Mouse (Mus musculus): Measurements from ENCODE around the gene Nup214. TPM values are rescaled to one million over a fixed set of nuclear protein-coding genes. Genes with fewer than 3 reads are reported as not detected.

The Nup214 gene
- total RNA-seq, 2 experiments from 2014 or later: 18.6 to 21.4 TPM

- DNase-seq: peak; percentile 71
These were observed 71.1 kb downstream of the Nup214 start for GRCm38 (mm10) chr2:32045375-32045774.

DNA sequence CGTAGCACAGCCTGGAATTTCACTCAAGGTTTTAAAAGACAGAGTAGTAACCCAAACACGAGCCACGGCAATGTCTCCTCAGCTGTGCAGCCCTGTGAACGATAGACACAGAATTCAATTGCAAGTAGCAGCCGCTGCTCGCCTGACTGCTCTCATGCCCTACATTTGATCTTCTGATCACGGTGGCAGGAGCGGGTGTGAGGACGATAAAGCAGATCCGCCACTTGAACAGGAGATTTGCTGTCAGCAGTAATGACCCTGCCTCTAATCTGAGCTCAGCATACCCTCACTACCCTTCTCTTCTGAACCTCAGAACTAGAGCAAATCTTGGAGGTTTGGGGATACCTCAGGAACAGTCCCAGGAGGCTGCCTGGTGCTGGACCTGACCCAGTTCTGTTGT is 71.8 kb downstream of the Nup214 start:
- no peak for DNase-seq

DNA sequence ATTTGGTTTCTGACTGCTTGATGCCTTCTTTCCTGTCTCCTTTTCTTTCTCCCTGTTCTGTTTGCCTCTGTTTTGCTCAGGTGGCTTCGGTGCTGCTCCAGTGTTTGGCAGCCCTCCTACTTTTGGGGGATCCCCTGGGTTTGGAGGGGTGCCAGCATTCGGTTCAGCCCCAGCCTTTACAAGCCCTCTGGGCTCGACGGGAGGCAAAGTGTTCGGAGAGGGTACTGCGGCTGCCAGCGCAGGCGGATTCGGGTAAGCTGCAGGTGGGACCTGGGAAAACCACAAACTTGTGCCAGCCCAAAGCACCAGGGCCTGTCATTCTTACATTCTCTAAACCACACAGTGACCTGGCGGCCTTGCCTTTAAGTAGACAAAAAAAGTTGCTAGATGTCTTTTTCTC is 73.1 kb downstream of the Nup214 start:
- no peak for DNase-seq

- no peak for DNase-seq
These were observed 77.6 kb downstream of the Nup214 start for GRCm38 (mm10) chr2:32051791-32052190.

DNA sequence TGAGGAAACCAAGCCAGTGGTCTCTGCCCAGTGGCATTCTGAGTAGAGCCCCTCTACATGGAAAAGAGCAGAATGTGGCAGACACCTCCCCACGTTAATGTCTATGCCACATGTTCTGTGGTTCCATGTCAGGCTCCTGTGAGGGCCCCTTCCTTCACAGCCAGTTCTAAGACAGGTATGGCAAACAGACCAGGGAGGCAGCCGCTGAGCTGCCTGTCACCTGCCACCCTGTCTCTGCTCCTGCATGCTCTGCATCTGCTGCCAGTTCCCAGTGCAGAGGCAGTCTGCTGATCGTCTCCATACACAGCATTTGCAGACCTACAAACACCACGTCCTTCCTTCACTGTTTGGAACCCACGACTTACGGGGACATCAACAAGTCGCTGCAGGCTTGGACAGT is 78.2 kb downstream of the Nup214 start:
- no peak for DNase-seq

DNA sequence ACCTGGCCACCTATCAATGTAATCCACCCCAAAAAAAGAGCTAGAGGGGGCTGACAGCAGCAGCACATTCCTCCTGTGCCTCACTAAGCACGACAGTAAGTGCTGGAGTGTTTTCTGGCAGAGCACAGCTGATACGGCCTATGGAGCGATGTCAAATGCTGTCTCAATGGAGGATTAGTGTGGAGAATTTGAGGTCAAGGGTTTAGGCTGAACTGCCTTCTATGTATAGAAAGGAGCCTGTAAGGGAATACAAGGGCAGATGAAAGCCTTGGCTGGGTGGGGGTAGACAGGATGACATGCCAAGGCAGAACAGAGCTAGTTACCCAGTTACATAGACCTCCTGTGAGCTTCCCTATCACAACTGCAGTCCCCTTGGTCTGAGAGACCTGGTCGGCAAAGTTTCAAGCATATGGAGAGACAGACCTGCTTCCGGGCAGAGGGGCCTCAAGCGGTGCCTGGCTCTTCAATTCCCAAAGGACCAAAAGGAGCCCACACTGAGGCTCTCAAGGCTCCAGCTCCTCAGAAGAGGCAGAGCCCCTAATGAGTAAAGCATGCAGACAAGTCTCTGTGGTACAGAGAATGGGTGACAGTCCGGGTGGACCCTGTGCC is 81.2 kb downstream of the Nup214 start:
- DNase-seq: no peak

DNA sequence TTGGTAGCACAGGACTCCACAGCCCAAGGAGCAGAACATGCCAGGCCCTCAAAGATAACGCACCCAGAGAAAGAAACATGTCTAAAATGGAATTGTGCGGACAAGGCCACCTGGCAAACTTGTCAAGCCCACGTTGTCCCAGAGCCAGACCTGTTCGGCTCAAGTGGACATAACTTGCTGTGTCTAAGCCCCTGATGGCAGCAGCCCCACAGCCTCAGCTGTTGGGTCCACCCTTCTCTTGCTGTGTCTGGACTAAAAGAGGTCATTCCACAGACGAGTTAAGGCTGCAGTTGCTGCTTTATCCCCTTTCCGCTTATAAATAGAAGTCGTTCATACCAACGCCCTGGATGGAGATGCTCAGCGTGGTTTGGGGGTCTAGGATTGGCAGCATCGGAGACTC is 82.3 kb downstream of the Nup214 start:
- no peak for DNase-seq

DNA sequence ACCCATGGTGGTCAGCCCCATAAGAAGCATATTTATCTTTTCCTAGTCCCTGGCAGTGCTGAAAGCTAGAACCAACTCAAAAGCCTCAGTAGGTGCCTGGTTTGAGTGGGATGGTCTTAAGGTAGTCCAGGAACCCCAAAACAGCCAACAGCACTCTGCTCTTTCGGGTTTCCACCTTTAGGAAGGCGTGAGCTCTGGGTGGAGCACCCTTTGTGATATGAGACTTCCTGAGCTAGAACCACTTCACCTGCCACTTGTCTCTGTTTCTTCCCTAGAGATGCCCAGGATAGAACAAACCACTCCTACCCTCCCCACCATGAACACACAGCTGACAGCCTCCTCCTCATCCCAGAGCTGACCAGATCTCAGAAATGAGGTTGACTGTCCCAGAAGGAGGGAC is 83.1 kb downstream of the Nup214 start:
- no peak for DNase-seq

DNA sequence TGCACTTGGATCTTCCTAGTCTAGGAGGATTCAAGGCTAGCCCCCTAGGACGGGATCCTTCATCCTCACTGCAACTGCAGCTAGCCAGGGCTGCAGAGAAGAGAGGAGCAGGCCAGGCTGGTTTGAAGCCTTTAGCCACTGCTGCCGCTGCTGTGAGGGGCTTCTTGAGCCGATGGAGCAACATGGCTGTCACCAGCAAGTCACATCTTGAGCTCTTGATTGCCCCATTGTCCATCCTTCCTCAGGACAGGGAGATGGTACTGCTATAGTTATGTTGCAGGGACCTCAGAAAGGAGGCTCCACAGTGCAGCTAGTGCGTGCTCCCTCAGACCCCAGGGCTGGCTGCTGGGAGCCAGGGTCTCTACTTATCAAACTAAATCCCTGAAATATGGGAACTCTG is 83.6 kb downstream of the Nup214 start:
- no peak for DNase-seq

DNA sequence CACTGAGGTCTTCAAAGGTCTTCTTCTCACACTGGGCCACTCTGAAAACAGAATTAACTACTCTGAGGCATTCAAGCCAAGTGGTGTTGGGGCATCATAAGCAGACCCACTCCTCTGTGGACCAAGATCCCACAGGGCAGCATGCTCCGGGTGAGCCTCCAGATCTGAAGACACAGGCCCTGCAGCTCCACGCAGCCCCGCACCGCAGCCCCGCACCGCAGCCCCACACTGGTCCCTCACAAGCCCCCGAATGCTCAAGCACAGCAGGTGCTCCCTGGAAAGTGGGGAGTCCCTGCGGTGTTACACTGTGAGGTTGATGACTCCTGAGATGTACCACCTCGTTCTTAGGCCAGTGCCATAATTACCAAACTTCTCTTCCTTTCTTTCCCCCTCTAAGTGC is 84.0 kb downstream of the Nup214 start:
- DNase-seq: no peak

DNA sequence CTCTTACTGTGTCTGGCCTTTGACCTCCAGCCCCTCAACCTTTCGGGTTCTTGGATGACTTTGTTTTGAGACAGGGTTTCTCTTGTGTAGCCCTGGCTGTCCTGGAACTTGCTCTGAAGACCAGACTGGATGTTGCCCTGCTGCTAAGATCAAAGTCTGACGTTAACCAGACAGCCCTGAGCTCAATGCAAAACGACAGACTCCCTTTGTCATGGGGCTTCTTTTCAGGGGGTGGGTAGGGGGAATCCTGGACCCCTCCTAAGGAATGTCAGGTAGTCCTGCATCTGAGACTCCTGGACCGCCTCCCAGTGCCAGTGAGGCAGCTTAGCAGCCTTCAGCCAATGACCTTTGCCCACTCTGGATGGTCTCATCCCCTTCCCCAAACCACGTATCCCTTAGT is 84.5 kb downstream of the Nup214 start:
- DNase-seq: no peak

DNA sequence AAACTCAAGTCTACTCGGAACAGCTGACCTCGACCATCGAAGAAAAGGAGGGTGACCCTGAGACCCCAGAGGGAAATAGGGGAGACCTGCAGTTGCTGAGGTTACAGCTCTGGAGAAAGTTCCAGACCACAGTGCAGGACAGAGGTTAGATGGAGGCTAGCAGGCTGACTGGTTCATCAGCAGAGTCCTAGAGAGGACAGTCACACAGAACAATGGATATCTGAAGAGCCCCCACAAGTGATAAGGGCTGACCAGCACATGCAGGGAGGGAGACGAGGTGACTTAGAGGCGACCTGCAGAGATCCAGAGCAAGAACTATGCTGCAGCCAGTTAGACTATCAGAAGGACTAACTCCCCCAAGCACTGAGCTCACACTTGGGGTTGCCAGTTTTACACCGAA is 85.4 kb downstream of the Nup214 start:
- no peak for DNase-seq

GRCm38 (mm10) chr2:32060228-32060805 is 86.1 kb downstream of the Nup214 start:
- DNase-seq: no peak

- DNase-seq: no peak
These were observed 87.0 kb downstream of the Nup214 start for GRCm38 (mm10) chr2:32061189-32061588.

DNA sequence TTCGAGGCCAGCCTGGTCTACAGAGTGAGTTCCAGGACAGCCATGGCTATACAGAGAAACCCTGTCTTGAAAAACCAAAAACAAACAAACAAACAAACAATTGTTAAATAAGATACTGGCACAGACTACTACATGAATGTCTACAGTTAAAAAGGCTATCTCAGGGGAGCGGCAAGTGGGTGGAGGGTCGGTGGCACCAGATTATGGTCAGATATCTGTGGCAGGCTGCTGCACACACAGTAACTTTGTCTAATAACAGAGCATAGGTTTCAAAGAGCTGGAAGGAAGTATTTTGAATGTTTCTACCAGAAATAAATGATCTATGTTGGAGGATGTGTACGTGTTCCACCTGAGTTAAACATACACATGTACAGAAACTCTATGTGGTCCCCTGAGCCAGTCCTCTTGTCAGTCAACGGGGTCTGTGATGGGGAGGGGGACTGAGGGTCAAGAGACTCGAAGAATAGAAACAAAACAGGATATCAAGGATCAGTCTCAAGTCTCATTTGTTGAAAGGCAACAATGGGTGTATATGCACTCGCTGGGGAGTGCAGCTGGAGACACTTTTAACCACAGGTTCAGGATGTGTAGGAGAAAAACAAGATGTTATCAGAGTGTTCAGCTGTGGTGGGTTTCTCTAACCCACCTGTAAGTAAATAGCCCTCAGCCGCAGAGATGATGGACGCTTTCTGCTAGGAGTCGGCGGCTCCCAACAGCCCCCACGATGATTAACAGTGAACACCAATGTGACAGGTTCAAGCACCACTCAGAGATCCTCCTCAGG is 87.7 kb downstream of the Nup214 start:
- no peak for DNase-seq

- DNase-seq: no peak
These were observed 88.6 kb downstream of the Nup214 start for GRCm38 (mm10) chr2:32062626-32063410.

- DNase-seq: no peak
These were observed 89.4 kb downstream of the Nup214 start for GRCm38 (mm10) chr2:32063451-32064151.

DNA sequence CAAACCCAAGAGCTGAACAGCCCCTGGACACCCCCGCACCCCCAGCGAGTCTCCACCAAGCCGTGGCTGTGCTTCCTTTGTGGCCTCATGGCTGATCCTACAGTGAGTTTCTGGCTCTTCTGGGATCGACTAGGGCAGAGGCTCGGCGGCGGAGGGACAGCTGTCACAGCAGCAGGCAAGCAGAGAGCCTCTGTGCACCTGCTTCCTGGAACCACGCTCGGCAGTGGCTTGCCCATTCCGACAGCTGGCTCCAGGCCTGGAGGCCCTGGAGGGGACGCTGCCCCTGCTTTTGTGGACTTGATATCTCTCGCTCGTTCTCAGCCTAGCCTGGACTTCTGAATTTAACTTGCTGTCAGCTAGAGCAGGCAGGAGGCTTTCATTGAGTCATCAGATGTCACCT is 90.7 kb downstream of the Nup214 start:
- DNase-seq: peak; percentile 56

DNA sequence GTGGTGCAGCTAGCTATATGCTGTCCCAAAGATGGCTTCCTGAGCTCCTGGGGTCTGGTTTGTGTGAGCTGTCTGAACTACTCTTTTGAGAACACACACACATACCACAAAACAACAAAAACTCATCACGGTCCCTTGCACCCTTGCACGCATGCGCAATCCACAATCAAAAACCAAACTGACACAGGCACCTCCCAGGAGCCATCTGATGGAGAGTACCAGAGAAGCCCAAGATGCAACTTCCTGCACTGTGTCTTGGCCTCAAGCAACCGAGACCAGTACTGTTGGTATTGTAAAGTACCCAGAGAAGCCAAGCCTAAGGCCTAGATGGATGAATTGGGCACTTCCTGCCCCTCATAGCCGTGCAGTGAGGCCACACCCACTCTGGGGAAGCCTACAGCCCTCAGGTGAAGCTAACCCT is 91.1 kb downstream of the Nup214 start:
- no peak for DNase-seq

DNA sequence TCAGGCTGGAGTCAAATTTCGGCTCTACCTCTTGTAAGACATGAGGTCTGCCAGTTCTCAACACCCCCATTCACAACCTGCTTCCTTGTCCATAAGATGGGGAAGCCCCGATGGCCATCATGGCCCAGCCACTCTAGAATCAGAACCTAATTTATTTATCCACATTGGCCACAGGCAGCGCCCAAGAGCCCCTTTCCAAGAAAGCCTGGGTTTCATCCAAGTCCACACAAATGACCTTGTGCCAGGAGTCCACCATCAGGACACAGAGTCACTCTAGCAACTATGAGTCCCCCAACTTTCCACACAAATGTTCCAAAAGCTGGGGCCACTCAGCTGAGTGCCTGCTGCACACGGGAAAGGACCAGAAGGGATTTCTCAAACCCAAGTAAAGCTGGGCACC is 91.8 kb downstream of the Nup214 start:
- DNase-seq: no peak

DNA sequence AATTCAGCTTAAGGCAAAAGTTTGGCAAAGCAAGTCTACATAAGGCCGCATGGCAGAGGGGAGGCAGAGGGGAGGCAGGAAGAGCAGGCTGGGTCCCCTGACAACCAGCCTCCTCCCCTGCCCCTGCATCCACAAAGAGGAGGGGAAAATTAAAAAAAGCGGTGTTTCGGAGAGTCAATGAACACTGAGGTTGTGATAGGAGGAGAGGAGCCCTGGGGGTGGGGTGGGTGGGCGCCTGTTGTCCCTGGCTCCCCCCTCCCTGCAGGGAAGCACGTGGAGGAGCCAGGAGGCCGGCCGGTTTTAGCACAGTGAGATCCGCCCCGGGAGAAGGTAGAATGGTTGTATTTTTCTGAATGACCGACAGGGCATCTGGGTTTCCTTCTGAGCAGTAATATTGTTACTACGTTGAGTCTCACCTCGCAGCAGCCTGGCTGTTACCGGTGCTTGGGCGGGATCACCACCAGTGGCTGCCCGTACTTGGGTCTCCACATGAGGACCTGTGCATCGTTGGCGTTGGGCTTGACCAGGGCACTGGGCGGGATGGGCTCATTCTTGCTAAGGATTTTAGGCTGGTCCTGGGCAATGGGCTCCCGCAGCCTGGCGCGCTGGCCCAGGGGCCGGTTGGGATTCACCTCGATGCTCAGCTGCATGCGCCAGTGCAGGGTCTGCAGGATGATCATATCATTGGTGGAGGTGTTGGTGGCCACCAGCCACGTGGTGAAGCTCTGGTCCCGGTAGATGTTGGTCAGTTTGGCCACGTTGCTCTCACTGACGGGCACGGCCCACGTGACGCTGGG is 94.8 kb downstream of the Nup214 start:
- DNase-seq: no peak
